Mouse (Mus musculus) kidney, postnatal 4 days (tissue): Measurements from ENCODE around the gene Uba7.

Experiments used
- DNase-seq, 2 experiments: peaks; one replicate each; pipeline ENCODE4 v3.0.0; 2021; ENCODE audit warnings: mixed read lengths in 2 of 2

Gene Uba7

DNA sequence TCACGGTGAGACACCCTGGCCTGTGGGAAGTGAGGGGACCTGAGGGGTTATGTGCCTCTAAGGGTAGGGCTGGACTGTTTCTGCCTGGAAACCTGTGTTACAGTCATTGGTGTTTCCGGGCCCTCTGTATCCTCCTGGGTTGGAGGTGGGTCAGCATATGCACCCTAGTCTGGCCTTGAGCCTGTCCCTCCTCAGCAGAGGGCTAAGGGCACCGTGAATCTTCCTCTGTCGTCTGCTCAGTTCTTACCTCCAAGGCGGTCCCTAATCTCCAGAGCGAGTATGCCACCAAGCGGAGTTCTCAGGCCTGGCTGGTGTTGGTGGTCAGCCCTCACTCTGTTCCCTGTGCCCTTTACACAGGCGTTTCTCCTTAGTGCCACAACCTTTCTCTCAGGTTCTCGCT lies 12.4 kb upstream of the Uba7 start:
- no peak for DNase-seq

- DNase-seq: peak; percentile 95
Observed at GRCm38 (mm10) chr9:107963700-107964099, 11.6 kb upstream of the Uba7 start.

- DNase-seq: no peak
Observed at GRCm38 (mm10) chr9:107964681-107965080, 10.6 kb upstream of the Uba7 start.

GRCm38 (mm10) chr9:107966676-107967075 lies 8.6 kb upstream of the Uba7 start:
- no peak for DNase-seq

DNA sequence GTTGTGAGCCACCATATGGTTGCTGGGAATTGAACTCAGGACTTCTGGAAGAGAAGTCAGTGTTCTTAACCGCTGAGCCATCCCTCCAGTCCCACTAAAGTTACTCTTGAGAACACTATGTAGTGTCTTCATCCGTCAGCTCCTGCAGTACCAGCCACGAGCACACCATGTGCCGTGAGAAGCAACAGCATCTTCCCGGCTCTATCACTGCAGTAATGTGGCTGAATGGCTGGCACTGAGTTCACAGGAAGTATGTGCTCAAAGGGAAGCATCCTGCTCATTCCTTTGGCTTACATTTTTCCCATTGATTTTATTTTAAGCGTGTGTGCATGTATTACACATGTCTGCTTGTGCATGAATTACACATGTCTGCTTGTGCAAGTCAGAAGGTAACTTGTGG lies 7.9 kb upstream of the Uba7 start:
- no peak for DNase-seq

DNA sequence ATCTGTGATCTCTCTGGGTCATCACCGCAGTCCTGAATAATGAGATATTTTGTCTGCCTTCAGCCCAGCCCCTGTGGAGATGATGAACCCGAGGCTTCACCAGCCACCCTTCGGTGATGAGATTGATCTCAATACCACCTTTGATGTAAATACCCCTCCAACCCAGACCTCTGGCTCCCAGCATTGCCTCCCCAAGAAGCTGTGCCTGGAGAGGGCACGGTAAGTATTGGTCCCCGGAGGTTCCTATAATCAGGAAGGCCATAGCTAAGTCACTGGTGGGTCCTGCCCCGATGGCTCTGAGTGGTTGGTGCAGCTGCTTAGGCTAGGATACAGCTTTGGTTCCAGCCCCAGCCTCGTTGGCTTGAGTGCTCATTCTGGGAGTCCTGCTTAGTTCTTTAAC lies 6.8 kb upstream of the Uba7 start:
- DNase-seq: no peak

DNA sequence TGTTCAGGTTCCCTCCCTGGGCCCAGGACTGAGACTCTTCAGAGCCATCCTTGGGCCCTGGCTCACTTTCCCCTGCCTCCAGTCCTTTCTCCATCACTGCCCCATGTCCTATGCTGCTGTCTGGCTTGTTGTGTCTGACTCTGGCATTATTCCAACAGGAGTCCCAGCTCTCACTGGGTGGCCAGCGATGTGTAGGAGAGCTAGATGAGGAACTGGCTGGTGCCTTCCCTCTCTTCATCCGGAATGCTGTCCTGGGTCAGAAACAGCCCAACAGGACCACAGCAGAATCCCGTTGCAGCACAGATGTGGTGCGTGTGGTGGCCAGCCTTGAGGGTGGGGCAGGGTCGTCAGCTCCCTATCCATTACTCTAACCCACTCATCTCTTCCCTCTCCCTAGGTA lies 5.0 kb upstream of the Uba7 start:
- no peak for DNase-seq

DNA sequence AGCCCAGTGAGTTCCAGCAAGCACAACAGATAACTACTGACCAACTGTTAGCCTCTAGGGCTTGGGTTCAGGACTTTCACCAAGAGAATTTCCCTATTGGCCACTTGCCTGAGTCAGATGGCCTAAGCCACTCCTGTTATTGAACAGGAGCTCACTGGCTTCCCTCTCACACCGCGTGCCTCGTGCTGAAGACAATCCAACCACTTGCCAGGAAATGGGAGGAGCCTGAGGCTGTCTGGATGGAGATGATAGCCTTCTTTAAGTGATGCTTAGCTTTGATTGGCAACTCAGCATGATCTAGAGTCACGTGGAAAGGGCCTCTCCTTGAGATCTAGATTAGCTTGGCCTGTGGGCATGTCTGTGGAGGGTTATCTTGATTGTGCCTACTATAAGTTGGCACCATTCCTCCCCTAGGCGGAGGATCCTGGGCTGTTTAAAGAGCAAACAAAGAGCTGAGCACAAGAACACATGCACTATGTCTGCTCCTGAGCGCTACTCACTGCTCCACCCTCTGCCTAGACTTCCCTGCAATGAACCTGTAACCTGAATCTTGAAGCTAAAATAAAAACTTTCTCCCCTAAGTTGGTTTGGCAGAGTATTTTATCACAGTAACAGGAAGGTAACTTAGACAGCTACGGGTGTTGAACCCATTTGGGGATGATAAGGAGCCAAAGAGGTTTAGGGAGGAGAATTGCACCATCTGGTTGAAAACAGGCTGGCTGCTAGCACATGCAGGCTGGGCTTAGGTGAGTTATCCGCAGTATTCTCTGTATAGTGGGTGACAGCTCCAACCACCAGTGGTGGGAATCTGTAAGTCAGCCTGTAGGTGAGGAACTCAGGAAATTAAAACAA lies 3.4 kb upstream of the Uba7 start:
- DNase-seq: no peak

- DNase-seq: no peak
Observed at GRCm38 (mm10) chr9:107974491-107975171, 674 bp upstream of the Uba7 start.

DNA sequence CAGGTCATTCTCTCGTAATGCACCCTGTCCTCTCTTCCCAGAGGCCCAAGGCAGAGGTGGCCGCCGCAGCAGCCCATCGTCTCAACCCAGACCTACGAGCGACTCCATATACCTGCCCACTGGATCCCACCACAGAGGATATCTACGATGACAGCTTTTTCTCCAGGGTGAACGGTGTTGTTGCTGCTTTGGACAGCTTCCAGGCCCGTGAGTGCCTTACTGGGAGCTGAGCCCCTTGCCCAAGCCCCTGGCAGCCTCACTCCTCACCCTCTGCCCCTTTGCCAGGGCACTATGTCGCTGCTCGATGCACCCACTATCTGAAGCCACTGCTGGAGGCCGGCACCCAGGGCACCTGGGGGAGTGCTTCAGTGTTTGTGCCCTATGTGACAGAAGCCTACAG lies 3.5 kb downstream of the Uba7 start:
- no peak for DNase-seq

GRCm38 (mm10) chr9:107981684-107982605 lies 6.6 kb downstream of the Uba7 start:
- peak; percentile 70 to 81 for DNase-seq

- DNase-seq: peak; percentile 87 to 91
Observed at GRCm38 (mm10) chr9:107982681-107983346, 7.5 kb downstream of the Uba7 start, which contains the start of gene Gm20661. TSS of gene Gm20661 (plus strand) at chr9:107983058.

DNA sequence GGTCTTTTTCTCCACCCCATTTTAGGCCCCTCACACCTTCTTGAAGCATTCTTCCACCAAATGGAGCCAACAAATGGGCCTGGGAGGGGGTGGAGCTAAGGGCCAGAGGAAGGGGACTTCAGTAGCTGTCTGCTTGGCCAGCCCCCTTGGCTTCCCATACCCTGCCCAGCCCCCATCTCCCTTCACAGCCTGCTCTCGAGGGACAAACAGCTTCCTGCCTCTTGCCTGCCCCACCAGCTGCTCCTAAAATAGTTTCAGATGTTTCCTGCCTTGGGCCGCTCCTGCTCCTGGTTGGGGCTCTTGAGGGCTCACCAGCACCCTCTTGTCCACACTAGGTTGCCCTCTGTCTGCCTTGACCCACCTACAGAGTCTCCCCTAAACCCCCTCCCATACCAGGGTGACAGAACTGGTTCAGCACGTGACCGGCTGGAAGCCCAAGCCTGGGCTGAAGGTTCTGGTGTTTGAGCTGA lies 8.2 kb downstream of the Uba7 start:
- DNase-seq: peak; percentile 90 to 94

GRCm38 (mm10) chr9:107984052-107984753 lies 8.9 kb downstream of the Uba7 start:
- DNase-seq: peak; percentile 41 to 60

- no peak for DNase-seq
Observed at GRCm38 (mm10) chr9:107984754-107985055, 9.4 kb downstream of the Uba7 start.

DNA sequence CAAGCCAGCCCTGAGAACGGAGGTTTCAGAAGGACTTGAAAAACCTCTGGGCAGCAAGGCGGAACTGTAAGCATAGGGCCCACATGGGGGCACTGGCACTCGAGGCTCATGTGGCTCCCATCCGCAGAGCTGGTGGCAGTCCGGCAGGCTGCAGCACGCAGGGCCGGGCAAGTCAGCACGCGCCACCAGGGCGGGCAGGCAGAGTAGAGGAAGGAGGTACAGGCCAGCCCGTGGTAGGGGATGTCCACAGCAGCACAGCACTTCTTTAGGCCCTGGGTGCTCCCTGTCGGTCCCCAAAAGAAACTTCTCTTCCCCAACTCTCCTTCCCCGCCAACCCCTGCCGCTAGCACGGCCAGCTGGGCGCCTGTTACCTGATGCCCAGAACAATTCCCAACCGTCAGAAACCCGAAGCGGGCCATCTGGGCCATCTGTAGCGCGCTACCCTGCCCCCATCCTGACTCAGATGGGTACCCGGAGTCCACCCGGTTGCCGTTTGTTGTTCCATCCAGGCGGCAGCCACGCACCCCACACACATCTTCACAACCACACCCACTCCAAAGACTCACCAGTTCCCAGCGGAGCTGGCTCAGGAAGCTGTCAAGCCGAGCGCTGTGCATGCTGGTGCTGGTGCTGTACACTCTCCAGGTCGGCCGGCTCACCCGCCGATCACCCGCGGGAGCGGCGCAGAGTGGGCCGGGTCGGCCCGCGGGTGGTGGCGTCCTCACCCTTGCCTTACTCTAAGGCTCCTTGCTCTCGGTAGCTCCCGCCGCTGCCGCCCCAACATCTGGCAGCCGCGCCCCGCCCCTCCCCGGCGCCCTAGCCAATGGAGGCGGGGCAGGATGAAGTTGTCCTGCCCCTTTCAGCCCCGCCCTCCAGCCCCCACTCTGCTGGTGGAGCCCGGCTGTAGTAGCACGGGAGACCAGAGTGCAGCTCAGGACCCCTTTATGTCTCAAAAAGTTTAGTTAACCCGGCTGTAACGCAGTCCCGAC lies 10.1 kb downstream of the Uba7 start, which contains the start of gene Inka1:
TSS of gene Inka1 (minus strand) at position 749 of the 989 bp plus-strand sequence.
- DNase-seq: peak; percentile 94 to 96

- peak; percentile 89 to 92 for DNase-seq
Observed at GRCm38 (mm10) chr9:107986376-107986775, 11.1 kb downstream of the Uba7 start.

DNA sequence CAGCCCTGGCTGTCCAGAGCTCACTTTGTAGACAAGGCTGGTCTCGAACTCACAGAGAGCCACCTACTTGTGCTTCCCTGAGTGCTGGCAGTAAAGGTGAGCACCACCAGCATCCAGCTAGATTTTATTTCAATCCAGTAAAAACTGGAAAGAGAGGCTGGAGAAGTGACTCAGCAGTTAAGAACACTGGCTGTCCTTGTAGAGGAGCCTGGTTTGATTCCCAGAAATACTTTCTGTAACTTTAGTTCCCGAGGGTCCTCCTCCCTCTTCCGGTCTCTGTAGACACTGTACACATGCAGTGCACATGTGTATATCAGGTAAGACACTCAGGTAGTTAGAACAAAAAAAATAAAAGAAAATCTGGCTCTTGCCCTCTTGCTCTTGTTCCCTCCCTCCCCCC lies 12.6 kb downstream of the Uba7 start:
- no peak for DNase-seq

DNA sequence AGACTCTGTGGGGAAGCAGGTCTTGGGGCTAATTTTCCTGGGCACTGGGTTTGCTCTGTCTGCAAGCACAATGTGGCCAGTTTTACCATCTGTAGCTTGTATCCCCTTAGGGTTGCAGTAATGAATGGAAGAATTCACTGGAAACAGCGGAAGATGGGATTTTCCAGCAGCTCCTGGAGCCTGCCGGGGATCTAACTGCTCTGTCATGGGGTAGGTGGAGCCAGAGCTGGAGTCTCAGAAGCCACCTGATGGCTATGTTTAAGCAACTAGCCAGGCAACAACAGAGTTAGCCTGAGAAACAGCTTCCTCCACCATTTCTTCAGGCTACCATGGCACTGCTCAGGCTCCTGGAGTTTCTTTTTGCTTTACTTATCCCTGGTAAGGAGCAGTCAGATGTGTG lies 16.9 kb downstream of the Uba7 start, which contains the start of gene Cdhr4:
TSS of gene Cdhr4 (plus strand) at position 301 of the 400 bp plus-strand sequence.
- no peak for DNase-seq

- no peak for DNase-seq
Observed at GRCm38 (mm10) chr9:107993013-107993412, 17.7 kb downstream of the Uba7 start.
